Mouse (Mus musculus): ENCODE results near the gene Syne4.

- TF ChIP-seq CTCF (IDR thresholded peaks at IDR 0.05; ENCODE audit: extremely low read depth, insufficient read depth, low read length) (no peak), POLR2A (IDR thresholded peaks at IDR 0.05; ENCODE audit: extremely low read depth, insufficient read depth, low read length) (peak; percentile 79)
These were observed 33.9 kb upstream of the Syne4 start for GRCm38 (mm10) chr7:30280670-30281138.

All from cortical plate, adult 2 months (tissue).